Mouse (Mus musculus): ENCODE data around the gene Dzip1.

The Dzip1 gene

GRCm38 (mm10) chr14:118922251-118922650, 3.0 kb downstream of the Dzip1 start:
- no peak for DNase-seq

GRCm38 (mm10) chr14:118920654-118921053, 4.6 kb downstream of the Dzip1 start:
- DNase-seq, result no peak

- peak in 1 of 2 experiments; percentile 33 for DNase-seq
Observed at GRCm38 (mm10) chr14:118919025-118919424, 6.2 kb downstream of the Dzip1 start.

- DNase-seq, result no peak
Observed at GRCm38 (mm10) chr14:118913651-118914050, 11.6 kb downstream of the Dzip1 start.

- DNase-seq, result no peak
Observed at GRCm38 (mm10) chr14:118911521-118911920, 13.7 kb downstream of the Dzip1 start.

- DNase-seq, result peak; percentile 68 to 83
Observed at GRCm38 (mm10) chr14:118910332-118911222, 14.7 kb downstream of the Dzip1 start.

GRCm38 (mm10) chr14:118909872-118910271, 15.4 kb downstream of the Dzip1 start:
- no peak for DNase-seq

- DNase-seq, result no peak
Observed at GRCm38 (mm10) chr14:118907592-118907991, 17.7 kb downstream of the Dzip1 start.

GRCm38 (mm10) chr14:118903867-118904562, 21.2 kb downstream of the Dzip1 start:
- no peak for DNase-seq

GRCm38 (mm10) chr14:118903397-118903796, 21.9 kb downstream of the Dzip1 start:
- DNase-seq, result no peak

- DNase-seq, result no peak
Observed at GRCm38 (mm10) chr14:118900911-118901310, 24.3 kb downstream of the Dzip1 start.

- peak in 1 of 2 experiments; percentile 19 for DNase-seq
Observed at GRCm38 (mm10) chr14:118899940-118900339, 25.3 kb downstream of the Dzip1 start.

- DNase-seq, result peak; percentile 73 to 80
Observed at GRCm38 (mm10) chr14:118895655-118896054, 29.6 kb downstream of the Dzip1 start.

- DNase-seq, result peak in 1 of 2 experiments; percentile 32
Observed at GRCm38 (mm10) chr14:118895228-118895627, 30.0 kb downstream of the Dzip1 start.

GRCm38 (mm10) chr14:118890101-118890500, 35.2 kb downstream of the Dzip1 start:
- DNase-seq, result no peak

GRCm38 (mm10) chr14:118884250-118884556, 41.1 kb downstream of the Dzip1 start:
- DNase-seq, result no peak

- DNase-seq, result no peak
Observed at GRCm38 (mm10) chr14:118883344-118884249, 41.7 kb downstream of the Dzip1 start.

GRCm38 (mm10) chr14:118880696-118881095, 44.6 kb downstream of the Dzip1 start:
- DNase-seq, result no peak

- DNase-seq, result no peak
Observed at GRCm38 (mm10) chr14:118878346-118878910, 46.8 kb downstream of the Dzip1 start.

- DNase-seq, result peak in 1 of 2 experiments; percentile 30
Observed at GRCm38 (mm10) chr14:118874786-118875415, 50.4 kb downstream of the Dzip1 start.

- DNase-seq, result no peak
Observed at GRCm38 (mm10) chr14:118874126-118874525, 51.1 kb downstream of the Dzip1 start.

- DNase-seq, result no peak
Observed at GRCm38 (mm10) chr14:118869712-118870111, 55.5 kb downstream of the Dzip1 start.
